Mouse (Mus musculus) cerebellum, adult 2 months (tissue): Measurements from ENCODE around the gene Dnajc8. TPM values are rescaled to one million over a fixed set of nuclear protein-coding genes. Genes with fewer than 3 reads are reported as not detected.

ENCODE experiments used
- DNase-seq, 2 experiments: peaks; one replicate each; pipeline ENCODE4 v3.0.0; 2021
- H3K27ac ChIP-seq: fragments of 200-500 bp; 2 replicates; pipeline ENCODE4 v1.5.1; 2012; ENCODE audit warnings: low read length, control low read depth, inconsistent platforms; ENCODE audit not compliant: insufficient read depth
- H3K27me3 ChIP-seq: fragments of 200-500 bp; 2 replicates; pipeline ENCODE4 v1.6.1; 2012; ENCODE audit warnings: inconsistent platforms, mild to moderate bottlenecking, low read length, moderate library complexity; ENCODE audit not compliant: control insufficient read depth, insufficient read depth
- H3K4me1 ChIP-seq: fragments of 200-500 bp; 2 replicates; pipeline ENCODE4 v1.6.1; 2011; ENCODE audit warnings: low read length; ENCODE audit not compliant: control insufficient read depth, insufficient read depth
- H3K4me3 ChIP-seq: fragments of 200-500 bp; replicated peaks from 2 replicates; pipeline ENCODE3; 2011; ENCODE audit warnings: mild to moderate bottlenecking, low read depth, low read length, control low read depth; ENCODE audit not compliant: insufficient read depth
- CTCF ChIP-seq: fragments of 200-500 bp; IDR thresholded peaks from 2 replicates; pipeline ENCODE4 v1.5.1; 2011; ENCODE audit warnings: low read depth, mild to moderate bottlenecking, control low read depth, low read length, moderate library complexity, borderline replicate concordance; ENCODE audit not compliant: insufficient read depth
- POLR2A ChIP-seq: fragments of 200-500 bp; IDR thresholded peaks from 2 replicates; pipeline ENCODE4 v1.6.1; 2011; ENCODE audit warnings: low read length, control low read depth, borderline replicate concordance; ENCODE audit not compliant: insufficient read depth
- WGBS: fragments of 180-500 bp; shearing (Covaris S2); methylation state at CpG from one replicate; pipeline ENCODE4 v1.1.7; 2018; 5-methylcytosine and 5-hydroxymethylcytosine counted together
- polyA plus RNA-seq: library from polyadenylated mRNA; depleted of rRNA; stranded (reverse); fragments of >200 nt; gene quantifications from 2 replicates; pipeline ENCODE4 v1.2.3, GENCODE M21; 2012; rRNA removed

The Dnajc8 gene
- polyA plus RNA-seq: 97.2 and 116 TPM in 2 replicates

GRCm38 (mm10) chr4:132535406-132536121 is at the start of gene Dnajc8:
Dnajc8 (plus strand) TSS chr4:132535550.
- no peak within 1 kb of the TSS for H3K27ac ChIP-seq
- peak; percentile 92 to 95 for DNase-seq
- no peak for TF ChIP-seq CTCF
- peak; percentile 87 for TF ChIP-seq POLR2A
- peak within 1 kb of the TSS; percentile 88 for H3K4me3 ChIP-seq
- no peaks in the 10 kb centered on the region for H3K27me3 ChIP-seq
- peaks cover 7% of the 10 kb centered on the region for H3K4me1 ChIP-seq
- WGBS: under 1% methylated on average over 60 of the region's 60 CpGs

DNA sequence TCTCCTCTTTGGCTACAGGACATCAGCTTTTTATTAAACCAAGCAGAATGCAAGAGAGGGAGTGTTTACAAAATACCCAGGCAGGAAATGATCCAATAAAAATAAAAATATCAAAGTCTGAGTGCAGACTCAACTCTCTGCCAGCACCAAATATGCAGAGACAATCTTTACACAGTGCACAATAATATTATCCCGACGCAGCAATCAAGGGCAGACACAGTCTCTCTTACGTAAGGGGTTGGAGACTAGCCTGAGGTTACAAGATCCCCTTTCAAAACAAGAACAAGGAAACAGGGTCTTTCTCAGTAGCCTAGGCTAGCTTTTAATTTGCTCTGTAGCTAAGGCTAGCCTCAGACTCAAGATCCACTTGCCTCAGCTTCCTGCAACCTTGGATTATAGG is 46.8 kb upstream of the Dnajc8 start:
- Histone ChIP-seq H3K27me3 (no peaks in the 10 kb centered on the region), H3K4me1 (peaks cover 6% of the 10 kb centered on the region), H3K4me3 (no peak overlapping the region), H3K27ac (no peak overlapping the region)
- 84% methylated on average over 3 of the region's 3 CpGs for WGBS
- no peak for TF ChIP-seq POLR2A
- TF ChIP-seq CTCF: no peak
- no peak for DNase-seq

DNA sequence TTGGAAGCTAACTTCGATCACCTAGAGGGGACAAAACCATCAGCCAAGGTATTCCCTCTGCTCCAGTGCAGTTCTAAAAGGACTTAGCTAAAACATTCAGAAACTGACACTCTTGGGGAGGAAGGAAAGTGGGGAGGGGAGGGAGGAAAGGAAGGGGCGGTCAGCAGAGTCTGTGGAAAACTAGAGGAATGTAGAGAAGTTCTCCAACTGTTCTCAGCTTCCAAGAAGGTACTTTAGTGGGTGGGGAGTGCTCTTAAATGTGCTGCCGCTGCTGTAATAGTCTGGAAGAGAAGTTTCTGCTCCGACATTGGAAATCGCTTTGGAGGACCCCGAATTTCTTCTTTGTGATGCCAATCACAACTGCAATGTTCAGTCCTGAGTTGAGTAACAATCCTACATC is 46.4 kb upstream of the Dnajc8 start:
- Histone ChIP-seq H3K4me1 (peaks cover 6% of the 10 kb centered on the region), H3K4me3 (no peak overlapping the region), H3K27me3 (no peaks in the 10 kb centered on the region), H3K27ac (no peak overlapping the region)
- no peak for DNase-seq
- TF ChIP-seq POLR2A (no peak), CTCF (no peak)
- WGBS: 83% methylated on average over 6 of the region's 6 CpGs

GRCm38 (mm10) chr4:132490273-132491010 is 44.9 kb upstream of the Dnajc8 start:
- 93% methylated on average over 15 of the region's 15 CpGs for WGBS
- H3K4me3 ChIP-seq: no peak overlapping the region
- no peak for DNase-seq
- TF ChIP-seq POLR2A (no peak), CTCF (no peak)
- H3K27me3 ChIP-seq: no peaks in the 10 kb centered on the region
- no peak overlapping the region for H3K27ac ChIP-seq
- peaks cover 6% of the 10 kb centered on the region for H3K4me1 ChIP-seq

GRCm38 (mm10) chr4:132491057-132491456 is 44.3 kb upstream of the Dnajc8 start:
- TF ChIP-seq CTCF (no peak), POLR2A (no peak)
- WGBS: 97% methylated on average over 8 of the region's 8 CpGs
- H3K4me3 ChIP-seq: no peak overlapping the region
- H3K27ac ChIP-seq: no peak overlapping the region
- H3K27me3 ChIP-seq: no peaks in the 10 kb centered on the region
- H3K4me1 ChIP-seq: peaks cover 6% of the 10 kb centered on the region
- no peak for DNase-seq

- H3K4me1 ChIP-seq: peaks cover 6% of the 10 kb centered on the region
- H3K4me3 ChIP-seq: no peak overlapping the region
- no peak for TF ChIP-seq CTCF
- no peak for TF ChIP-seq POLR2A
- no peak overlapping the region for H3K27ac ChIP-seq
- no peak for DNase-seq
- WGBS: 44% methylated on average over 6 of the region's 6 CpGs
- no peaks in the 10 kb centered on the region for H3K27me3 ChIP-seq
Measured at GRCm38 (mm10) chr4:132491748-132492147, 43.6 kb upstream of the Dnajc8 start.

GRCm38 (mm10) chr4:132492178-132493060 is 42.9 kb upstream of the Dnajc8 start:
- H3K4me1 ChIP-seq: peaks cover 6% of the 10 kb centered on the region
- 14% methylated on average over 10 of the region's 10 CpGs for WGBS
- no peaks in the 10 kb centered on the region for H3K27me3 ChIP-seq
- TF ChIP-seq CTCF: no peak
- no peak for TF ChIP-seq POLR2A
- H3K27ac ChIP-seq: no peak overlapping the region
- peak; percentile 24 to 41 for DNase-seq
- no peak overlapping the region for H3K4me3 ChIP-seq
